Mouse (Mus musculus) limb, embryonic 14.5 days (tissue): Measurements from ENCODE around the gene Gm17349. TPM values are rescaled to one million over a fixed set of nuclear protein-coding genes. Genes with fewer than 3 reads are reported as not detected.

ENCODE experiments used
- ATAC-seq: fragments of 200-750 bp; cut with Nextera tagmentation; 2 replicates; pipeline ENCODE4 v1.8.0; 2017; ENCODE audit warnings: low read depth, moderate number of reproducible peaks, moderate TSS enrichment; ENCODE audit not compliant: low FRiP score
- DNase-seq: peaks from one replicate; pipeline ENCODE4 v3.0.0-alpha.2; 2015; ENCODE audit warnings: low spot score
- H3K27ac ChIP-seq: fragments of 300-500 bp; sonication (generic); replicated peaks from 2 replicates; pipeline ENCODE4 v1.5.1; 2014; ENCODE audit warnings: low read depth, mild to moderate bottlenecking, low read length, moderate library complexity, mixed read lengths
- H3K27me3 ChIP-seq: fragments of 300-500 bp; sonication (generic); 2 replicates; pipeline ENCODE4 v1.6.1; 2014; ENCODE audit warnings: low read length, mixed read lengths; ENCODE audit not compliant: control insufficient read depth, insufficient read depth
- H3K36me3 ChIP-seq: fragments of 300-500 bp; sonication (generic); 2 replicates; pipeline ENCODE4 v1.6.1; 2014; ENCODE audit warnings: mild to moderate bottlenecking, low read length, moderate library complexity, mixed read lengths; ENCODE audit not compliant: control insufficient read depth, insufficient read depth
- H3K4me1 ChIP-seq: fragments of 300-500 bp; sonication (generic); 2 replicates; pipeline ENCODE4 v1.6.1; 2014; ENCODE audit warnings: antibody characterized with exemption, low read length, mixed read lengths; ENCODE audit not compliant: control insufficient read depth, insufficient read depth
- H3K4me2 ChIP-seq: fragments of 300-500 bp; sonication (generic); replicated peaks from 2 replicates; pipeline ENCODE4 v1.6.1; 2014; ENCODE audit warnings: low read depth, mild to moderate bottlenecking, low read length, moderate library complexity; ENCODE audit not compliant: severe bottlenecking
- H3K4me3 ChIP-seq: fragments of 300-500 bp; sonication (generic); replicated peaks from 2 replicates; pipeline ENCODE4 v1.5.1; 2014; ENCODE audit warnings: low read length
- H3K9ac ChIP-seq: fragments of 300-500 bp; sonication (generic); 2 replicates; pipeline ENCODE4 v1.6.1; 2014; ENCODE audit warnings: mild to moderate bottlenecking, low read depth, low read length, moderate library complexity; ENCODE audit not compliant: severe bottlenecking
- H3K9me3 ChIP-seq: fragments of 300-500 bp; sonication (generic); 2 replicates; pipeline ENCODE4 v1.6.1; 2016; ENCODE audit warnings: low read length; ENCODE audit not compliant: control insufficient read depth
- POLR2A ChIP-seq: fragments of 200-500 bp; IDR thresholded peaks from 2 replicates; pipeline ENCODE4 v1.8.0; 2012; ENCODE audit warnings: inconsistent platforms, mild to moderate bottlenecking, moderate library complexity, borderline replicate concordance; ENCODE audit not compliant: insufficient read depth, insufficient read length; ENCODE audit errors: extremely low read depth
- WGBS: fragments of 180-500 bp; shearing (Covaris S2); extraction: QIAGEN DNeasy Blood & Tissue Kit; methylation state at CpG from one replicate; pipeline ENCODE4 v1.1.7; 2014; 5-methylcytosine and 5-hydroxymethylcytosine counted together
- polyA plus RNA-seq, 2 experiments: library from polyadenylated mRNA; depleted of rRNA in 1 of 2; stranded (reverse) in 1 of 2; unstranded in 1 of 2; fragments of >200 nt; fragmentation: Nextera tagmentation in 1 of 2; extraction: Ambion mirVana in 1 of 2; gene quantifications; 2 replicates each; pipeline versions ENCODE4 v1.2.1 to v1.2.3; 2012 to 2014

The Gm17349 gene
- polyA plus RNA-seq, 2 experiments, result 0.63 TPM; not detected in 1

DNA sequence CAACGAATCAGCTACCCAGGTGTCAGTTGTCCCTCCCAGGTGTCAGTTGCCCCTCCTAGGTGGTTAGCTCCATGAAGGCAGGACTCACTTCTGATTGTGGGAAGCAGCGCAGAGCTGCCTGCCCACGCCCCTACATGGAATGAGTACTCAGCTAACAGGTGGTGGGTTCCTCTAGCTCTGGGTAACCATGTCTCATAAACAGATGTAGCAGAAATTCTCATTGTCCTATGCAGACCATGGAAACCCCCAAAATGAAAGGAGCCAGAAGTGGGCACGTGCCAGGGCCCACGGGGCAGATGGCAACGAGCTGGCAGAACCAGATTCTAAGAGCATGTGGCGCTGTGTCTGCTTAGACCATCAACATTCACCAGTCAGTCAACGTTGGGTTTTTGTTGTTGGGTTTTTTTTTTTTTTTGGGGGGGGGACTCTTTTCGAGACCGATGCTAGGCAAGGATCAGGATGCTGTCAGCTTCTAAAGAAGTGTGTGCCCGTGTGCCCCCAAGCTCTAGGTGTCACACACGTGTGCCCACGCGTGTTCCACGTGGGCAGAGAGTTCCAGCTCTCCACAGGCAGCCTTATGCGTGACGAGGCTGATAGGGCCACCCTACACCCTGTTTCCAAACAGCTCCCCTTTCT is 41.2 kb downstream of the Gm17349 start:
- DNase-seq (no peak), ATAC-seq (no peak)
- Histone ChIP-seq H3K27me3 (peaks cover 26% of the 10 kb centered on the region), H3K27ac (no peak overlapping the region), H3K9ac (peak overlapping the region; percentile 52), H3K36me3 (no peaks in the 10 kb centered on the region), H3K4me3 (peak overlapping the region; percentile 44), H3K4me1 (peaks cover 11% of the 10 kb centered on the region), H3K4me2 (peak overlapping the region; percentile 88), H3K9me3 (no peaks in the 10 kb centered on the region)
- no peak for TF ChIP-seq POLR2A
- 4% methylated on average over 16 of the region's 17 CpGs for WGBS

DNA sequence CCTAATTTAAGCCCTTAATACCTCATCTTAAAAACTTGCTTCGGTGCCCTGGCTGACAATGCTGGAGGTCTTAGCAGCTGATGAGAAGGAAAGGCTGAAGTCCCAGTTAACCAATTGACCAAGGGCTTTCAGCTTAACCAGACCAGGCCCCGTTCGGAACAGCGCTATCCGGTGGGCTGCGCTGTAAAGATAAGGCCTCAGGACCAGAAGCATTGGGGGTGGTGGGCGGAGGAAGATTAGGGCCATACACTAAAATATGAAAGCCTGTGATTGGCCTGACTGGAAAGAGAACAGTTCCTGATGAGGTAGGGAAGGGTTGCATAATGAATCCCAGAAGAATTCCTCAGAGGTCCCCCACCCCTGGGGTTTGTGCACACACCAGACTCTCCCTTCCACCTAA is 42.9 kb downstream of the Gm17349 start:
- peaks cover 11% of the 10 kb centered on the region for H3K4me1 ChIP-seq
- ATAC-seq (no peak), DNase-seq (no peak)
- no peaks in the 10 kb centered on the region for H3K9me3 ChIP-seq
- H3K36me3 ChIP-seq, result no peaks in the 10 kb centered on the region
- H3K9ac ChIP-seq, result no peak overlapping the region
- no peak overlapping the region for H3K27ac ChIP-seq
- H3K27me3 ChIP-seq, result peaks cover 25% of the 10 kb centered on the region
- no peak for TF ChIP-seq POLR2A
- H3K4me3 ChIP-seq, result no peak overlapping the region
- H3K4me2 ChIP-seq, result no peak overlapping the region
- WGBS, result 37% methylated on average over 7 of the region's 7 CpGs

DNA sequence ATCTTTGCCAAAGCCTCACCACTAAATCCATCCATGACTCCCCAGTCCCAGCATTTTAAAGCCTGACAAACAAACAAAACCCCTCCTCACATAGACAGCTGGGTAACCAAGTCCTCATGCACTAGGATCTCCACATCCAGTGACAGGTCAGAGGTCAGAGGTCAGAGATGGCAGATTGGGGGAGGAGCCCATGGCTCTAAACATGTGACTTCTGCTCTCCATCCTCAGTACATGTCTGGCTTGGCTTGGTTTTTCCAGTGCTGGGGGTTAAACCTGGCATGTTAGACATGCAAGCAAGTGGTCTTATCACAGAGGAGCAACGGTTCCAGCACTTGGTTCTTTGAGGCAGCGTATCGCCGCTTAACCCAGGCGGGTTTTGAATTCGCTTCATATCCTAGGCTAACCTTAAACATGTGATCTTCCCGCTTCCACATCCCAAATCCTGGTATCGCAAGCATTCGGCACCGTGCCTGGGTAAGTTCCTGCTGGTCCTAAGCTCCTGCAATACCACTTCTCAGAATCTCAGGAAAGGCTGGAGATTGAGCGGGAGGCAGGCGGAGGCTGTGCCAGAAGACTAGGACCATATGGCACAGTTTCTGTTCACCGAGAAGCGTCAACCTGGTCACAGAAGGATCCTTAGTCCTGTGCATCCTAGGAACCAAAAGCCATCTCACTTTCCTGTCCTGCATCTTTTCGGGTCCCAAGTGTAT is 44.0 kb downstream of the Gm17349 start:
- Histone ChIP-seq H3K4me2 (no peak overlapping the region), H3K9me3 (no peaks in the 10 kb centered on the region), H3K9ac (no peak overlapping the region), H3K36me3 (no peaks in the 10 kb centered on the region), H3K27me3 (peaks cover 16% of the 10 kb centered on the region), H3K4me3 (no peak overlapping the region), H3K27ac (no peak overlapping the region), H3K4me1 (peaks cover 11% of the 10 kb centered on the region)
- no peak for DNase-seq
- no peak for TF ChIP-seq POLR2A
- WGBS, result 93% methylated on average over 15 of the region's 15 CpGs
- no peak for ATAC-seq

DNA sequence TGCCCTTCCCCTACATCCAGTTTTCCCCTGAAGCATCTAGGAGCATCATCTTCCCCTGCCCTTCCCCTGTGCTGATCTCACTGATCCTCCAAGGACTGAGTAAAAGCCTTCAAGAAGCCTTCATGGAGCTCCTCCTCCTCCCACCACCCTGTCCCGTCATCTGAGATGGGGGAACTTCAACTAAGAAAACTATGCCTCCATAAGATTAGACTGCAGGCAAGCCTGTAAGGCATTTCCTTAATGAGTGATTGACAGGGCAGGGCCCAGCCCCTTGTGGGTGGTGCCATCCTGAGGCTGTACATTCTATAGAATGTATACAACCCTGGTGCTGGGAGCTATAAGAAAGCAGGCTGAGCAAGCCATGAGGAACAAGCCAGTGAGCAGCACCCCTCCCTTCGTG is 46.9 kb downstream of the Gm17349 start:
- DNase-seq, result no peak
- H3K27me3 ChIP-seq, result peaks cover 13% of the 10 kb centered on the region; the same call in 1 of the 2 replicates
- no peak overlapping the region for H3K4me2 ChIP-seq
- no peak overlapping the region for H3K27ac ChIP-seq
- H3K9ac ChIP-seq, result no peak overlapping the region
- 53% methylated on average over 2 of the region's 2 CpGs for WGBS
- no peak for TF ChIP-seq POLR2A
- no peak for ATAC-seq
- H3K9me3 ChIP-seq, result no peaks in the 10 kb centered on the region
- no peak overlapping the region for H3K4me3 ChIP-seq
- no peaks in the 10 kb centered on the region for H3K36me3 ChIP-seq
- H3K4me1 ChIP-seq, result no peaks in the 10 kb centered on the region; the same call in 1 of the 2 replicates

DNA sequence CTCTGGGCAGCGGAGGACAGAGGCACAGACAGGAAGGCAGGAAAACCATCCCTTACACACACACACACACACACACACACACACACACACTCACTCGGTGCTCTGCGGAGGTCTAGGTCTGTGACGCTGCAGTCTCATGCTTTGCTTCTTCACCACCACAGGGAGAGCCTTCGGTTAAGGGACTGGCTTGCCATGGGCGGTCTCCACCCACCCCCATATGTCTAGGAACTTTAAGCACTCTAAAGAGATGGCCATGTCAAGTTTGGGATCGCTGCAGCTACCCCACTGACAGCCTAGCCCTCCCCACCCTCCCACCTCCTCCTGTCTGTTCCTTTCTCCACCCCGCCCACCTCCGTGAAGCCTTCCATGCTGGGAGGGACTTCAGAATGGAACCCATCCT is 49.3 kb downstream of the Gm17349 start:
- WGBS, result 49% methylated on average over 9 of the region's 9 CpGs
- H3K4me2 ChIP-seq, result no peak overlapping the region
- H3K4me3 ChIP-seq, result no peak overlapping the region
- no peaks in the 10 kb centered on the region for H3K4me1 ChIP-seq
- TF ChIP-seq POLR2A, result no peak
- no peak for ATAC-seq
- no peaks in the 10 kb centered on the region for H3K9me3 ChIP-seq
- no peak overlapping the region for H3K9ac ChIP-seq
- no peaks in the 10 kb centered on the region for H3K36me3 ChIP-seq
- DNase-seq, result no peak
- no peak overlapping the region for H3K27ac ChIP-seq
- peaks cover 22% of the 10 kb centered on the region; the same call in 1 of the 2 replicates for H3K27me3 ChIP-seq
